Mouse (Mus musculus) kidney, postnatal 14 days (tissue): ENCODE measurements around the gene Rmdn2.

Source experiments
- DNase-seq: peaks from one replicate; pipeline ENCODE4 v3.0.0; 2022; ENCODE audit warnings: mixed read lengths

The Rmdn2 gene

GRCm38 (mm10) chr17:79708168-79708567 is 96.5 kb downstream of the Rmdn2 start:
- DNase-seq: no peak

GRCm38 (mm10) chr17:79709718-79710117 is 98.1 kb downstream of the Rmdn2 start:
- DNase-seq: no peak

GRCm38 (mm10) chr17:79710246-79710842 is 98.7 kb downstream of the Rmdn2 start:
- DNase-seq: no peak

GRCm38 (mm10) chr17:79711944-79712343 is 100.3 kb downstream of the Rmdn2 start:
- DNase-seq: no peak

GRCm38 (mm10) chr17:79712536-79712935 is 100.9 kb downstream of the Rmdn2 start:
- no peak for DNase-seq

- no peak for DNase-seq
Measured at GRCm38 (mm10) chr17:79713276-79713642, 101.6 kb downstream of the Rmdn2 start.

GRCm38 (mm10) chr17:79713643-79714367 is 102.1 kb downstream of the Rmdn2 start:
- peak; percentile 56 for DNase-seq

GRCm38 (mm10) chr17:79714368-79714895 is 102.8 kb downstream of the Rmdn2 start:
- DNase-seq: no peak

- DNase-seq: peak; percentile 65
Measured at GRCm38 (mm10) chr17:79714931-79715637, 103.4 kb downstream of the Rmdn2 start, which contains the start of gene Cyp1b1. Gene Cyp1b1 (minus strand): TSS chr17:79715061.

- peak; percentile 92 for DNase-seq
Measured at GRCm38 (mm10) chr17:79715649-79716143, 104.0 kb downstream of the Rmdn2 start.

GRCm38 (mm10) chr17:79720681-79721080 is 109.0 kb downstream of the Rmdn2 start:
- DNase-seq: no peak

GRCm38 (mm10) chr17:79726613-79727012 is 115.0 kb downstream of the Rmdn2 start:
- no peak for DNase-seq

GRCm38 (mm10) chr17:79728053-79728584 is 116.5 kb downstream of the Rmdn2 start:
- no peak for DNase-seq

GRCm38 (mm10) chr17:79728585-79729503 is 117.2 kb downstream of the Rmdn2 start:
- DNase-seq: no peak

GRCm38 (mm10) chr17:79730988-79731387 is 119.3 kb downstream of the Rmdn2 start:
- no peak for DNase-seq

- no peak for DNase-seq
Measured at GRCm38 (mm10) chr17:79733039-79733438, 121.4 kb downstream of the Rmdn2 start.

GRCm38 (mm10) chr17:79737598-79737997 is 125.9 kb downstream of the Rmdn2 start:
- DNase-seq: no peak

GRCm38 (mm10) chr17:79738847-79739498 is 127.3 kb downstream of the Rmdn2 start:
- DNase-seq: no peak

- peak; percentile 43 for DNase-seq
Measured at GRCm38 (mm10) chr17:79742635-79743034, 131.0 kb downstream of the Rmdn2 start.
